Mouse (Mus musculus) neural tube, embryonic 10.5 days (tissue): Measurements from ENCODE around the gene Cyb5r2.
A peak's percentile ranks its signal among the peaks of the same experiment; 100 is the strongest.

Source experiments
- DNase-seq: peaks from one replicate; pipeline ENCODE4 v3.0.0-alpha.2; 2017; ENCODE audit warnings: low spot score; ENCODE audit errors: extremely low spot score

The Cyb5r2 gene

DNA sequence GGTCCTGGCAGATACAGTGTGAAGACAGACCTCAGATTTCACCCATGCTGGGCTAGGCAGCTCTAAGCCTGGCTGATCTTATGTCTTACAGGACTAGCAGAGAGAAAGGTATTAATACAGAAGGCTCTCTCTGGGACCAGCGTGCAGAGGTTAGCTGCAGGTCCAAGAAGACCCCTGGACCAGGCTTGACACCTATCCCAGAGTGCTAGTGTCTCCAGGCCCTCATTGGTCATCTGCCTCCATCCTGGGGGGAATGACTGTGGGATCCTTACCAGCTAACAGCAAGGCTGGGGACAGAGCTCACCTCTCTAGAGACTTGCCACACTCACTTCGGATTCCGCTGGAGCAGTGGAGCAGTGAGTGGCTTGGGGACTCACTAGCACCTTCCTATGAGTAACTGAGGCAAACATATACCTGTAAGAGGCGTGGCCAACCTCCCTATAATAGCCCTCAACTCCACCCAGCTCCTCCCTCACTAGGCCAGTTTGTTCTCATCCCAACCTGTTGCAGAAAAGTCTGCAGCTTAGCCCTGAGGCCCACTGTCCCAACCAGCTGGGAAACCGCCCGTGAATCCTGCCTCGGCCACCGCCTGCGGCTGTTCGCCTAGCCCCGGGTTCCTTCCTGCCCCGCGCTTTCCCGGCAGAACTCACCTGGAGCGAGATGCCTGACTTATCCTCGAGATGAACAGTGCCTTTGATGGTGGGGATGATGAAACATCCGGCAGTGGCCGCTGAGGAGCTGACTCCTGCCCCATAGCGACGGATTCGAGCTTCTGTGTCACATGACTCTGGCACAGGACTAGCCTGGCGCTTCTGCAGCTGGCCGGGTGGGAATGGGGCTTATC lies at the start of gene Cyb5r2:
TSS of gene Cyb5r2 (minus strand) at position 725 of the 844 bp plus-strand sequence.
- peak; percentile 47 for DNase-seq

DNA sequence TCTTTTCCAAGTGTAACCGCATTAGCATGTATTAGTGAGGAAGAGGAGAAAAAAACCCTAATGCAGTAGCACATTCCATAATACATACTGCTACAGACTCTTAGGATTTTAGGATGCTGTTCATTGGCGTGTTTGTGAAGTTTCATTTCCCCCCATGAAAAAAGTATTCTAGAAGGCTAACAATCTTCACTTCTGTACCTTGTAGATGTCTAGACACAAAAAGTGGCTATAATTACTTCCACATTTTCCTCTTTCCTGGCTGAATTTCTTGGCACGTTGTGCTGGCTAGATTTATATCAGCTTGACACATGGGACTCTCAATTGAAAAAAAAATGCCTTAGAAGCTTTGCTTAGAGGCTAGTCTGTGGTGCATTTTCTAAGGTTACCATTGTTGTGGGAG lies 44.3 kb upstream of the Cyb5r2 start:
- DNase-seq: no peak

DNA sequence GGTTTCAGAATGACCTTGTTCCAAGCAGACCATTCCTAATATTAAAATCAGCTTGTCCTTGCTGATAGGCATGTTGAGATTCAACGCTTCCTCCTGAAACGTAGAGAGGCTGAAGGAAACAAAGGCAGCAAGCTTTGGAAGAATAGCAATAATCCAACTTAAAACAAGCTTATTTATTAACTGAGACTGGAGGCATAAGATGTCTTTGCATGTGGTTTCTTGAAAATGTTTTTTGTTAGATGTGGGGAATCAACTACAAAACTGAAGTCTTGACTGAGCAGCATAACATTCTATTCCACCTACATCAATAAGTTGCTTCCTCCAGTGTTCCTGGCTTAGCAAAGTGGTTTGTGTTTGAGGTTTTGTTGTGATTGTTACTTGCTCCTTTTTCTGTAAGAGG lies 43.3 kb upstream of the Cyb5r2 start, which contains the start of gene Ovch2:
TSS of gene Ovch2 (minus strand) at position 101 of the 400 bp plus-strand sequence.
- no peak for DNase-seq

DNA sequence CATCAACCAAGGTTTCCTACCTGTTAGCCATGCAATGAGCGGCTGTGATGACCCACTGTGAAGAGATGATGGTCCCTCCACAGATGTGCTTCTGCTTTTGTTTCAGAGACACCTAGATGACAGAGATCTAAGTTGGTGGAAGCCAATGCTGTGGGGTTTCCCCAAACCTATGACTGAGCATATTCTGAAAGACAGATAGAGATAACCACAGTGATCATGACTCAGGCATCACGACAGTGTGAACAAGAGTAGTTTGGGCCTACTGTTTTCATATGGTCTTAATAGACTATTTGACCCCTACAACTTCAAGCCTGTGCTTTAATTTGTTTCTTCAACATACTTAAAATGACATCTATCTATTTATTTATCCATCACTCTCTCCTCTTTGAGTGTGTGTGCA lies 38.7 kb upstream of the Cyb5r2 start:
- DNase-seq: no peak

DNA sequence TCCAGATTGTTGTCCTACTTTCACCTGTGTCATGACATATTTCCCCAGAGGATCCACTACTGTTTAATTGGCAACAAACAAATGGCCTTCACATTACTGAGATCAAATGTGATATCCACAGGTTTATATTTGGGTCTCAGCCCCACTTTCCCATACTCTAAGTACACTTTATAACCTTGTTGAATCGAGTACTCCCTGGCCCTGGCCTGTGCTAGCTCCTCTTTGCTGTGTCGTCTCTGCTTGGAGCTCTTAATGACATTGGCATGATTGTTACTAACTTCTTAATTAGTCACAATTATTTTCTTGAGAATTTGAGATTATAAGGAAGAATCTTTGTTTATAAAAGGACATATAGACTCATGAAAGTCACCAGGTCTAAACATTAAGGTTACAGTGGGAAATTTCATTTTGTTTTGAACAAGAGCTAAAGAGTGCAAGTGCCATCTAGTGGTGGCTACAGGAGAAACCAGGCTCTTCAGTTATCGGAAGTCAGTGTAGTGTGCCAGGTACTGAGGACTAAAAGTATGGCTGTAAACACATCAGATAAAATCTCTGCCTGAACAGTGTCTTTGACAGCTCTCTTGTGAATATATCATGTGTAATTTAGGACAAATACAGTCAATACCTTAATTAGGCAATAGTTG lies 30.3 kb upstream of the Cyb5r2 start:
- no peak for DNase-seq

DNA sequence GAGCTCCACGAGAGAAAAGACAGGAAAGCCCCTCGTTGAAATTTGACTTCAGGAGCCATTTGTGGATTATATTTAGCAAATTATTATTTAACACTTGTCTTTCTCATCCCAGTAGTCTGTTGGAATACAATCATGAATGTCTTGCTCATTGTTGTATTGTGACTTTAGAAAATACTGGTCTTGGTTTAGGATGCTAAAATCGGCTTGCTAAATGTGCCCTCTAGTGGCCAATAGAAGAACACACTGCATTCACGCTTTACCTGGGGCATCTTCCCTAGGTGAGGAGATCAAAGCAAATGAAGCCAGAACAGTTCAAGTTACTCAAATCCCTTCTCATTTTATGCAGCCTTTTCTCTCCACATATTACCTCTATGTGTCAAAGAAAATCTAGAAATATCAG lies 21.8 kb upstream of the Cyb5r2 start:
- DNase-seq: no peak

DNA sequence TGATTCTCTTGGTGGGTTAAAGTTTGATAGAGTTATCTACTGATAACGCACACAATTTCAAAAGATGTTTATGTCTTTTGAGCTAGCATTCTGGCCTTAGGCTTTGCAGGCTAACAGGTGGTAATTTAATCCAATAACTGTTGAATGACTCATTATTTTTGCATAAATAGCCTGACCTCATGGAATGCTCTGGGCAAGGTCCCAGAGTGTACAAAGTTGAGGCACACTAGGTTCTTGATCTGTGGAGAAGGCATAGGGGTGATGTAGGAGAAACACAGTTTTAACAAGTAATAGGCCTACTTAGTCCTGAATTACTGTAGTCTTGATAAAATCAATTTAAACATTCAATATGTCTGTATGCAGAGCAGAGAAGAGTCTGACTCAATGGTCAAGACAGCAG lies 20.4 kb upstream of the Cyb5r2 start:
- no peak for DNase-seq

DNA sequence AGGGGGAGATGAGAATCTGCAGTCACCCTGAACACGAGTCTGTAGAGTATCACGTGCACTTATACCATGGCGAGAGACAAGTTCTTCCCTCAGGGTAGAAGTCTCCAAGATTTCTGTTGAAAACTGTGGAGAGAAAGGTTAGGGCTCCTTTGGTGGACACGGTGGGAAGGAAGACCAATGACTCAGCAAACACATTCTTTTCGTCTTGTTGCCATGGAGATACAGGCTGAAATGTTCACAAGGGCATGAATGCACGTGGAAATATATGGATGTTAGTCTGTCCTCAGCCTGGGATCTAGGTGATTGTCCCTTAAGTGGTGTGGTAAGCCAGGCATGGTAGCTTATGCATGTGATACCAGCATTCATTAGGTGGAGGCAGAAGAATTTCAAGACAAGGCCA lies 13.0 kb upstream of the Cyb5r2 start:
- DNase-seq: no peak

DNA sequence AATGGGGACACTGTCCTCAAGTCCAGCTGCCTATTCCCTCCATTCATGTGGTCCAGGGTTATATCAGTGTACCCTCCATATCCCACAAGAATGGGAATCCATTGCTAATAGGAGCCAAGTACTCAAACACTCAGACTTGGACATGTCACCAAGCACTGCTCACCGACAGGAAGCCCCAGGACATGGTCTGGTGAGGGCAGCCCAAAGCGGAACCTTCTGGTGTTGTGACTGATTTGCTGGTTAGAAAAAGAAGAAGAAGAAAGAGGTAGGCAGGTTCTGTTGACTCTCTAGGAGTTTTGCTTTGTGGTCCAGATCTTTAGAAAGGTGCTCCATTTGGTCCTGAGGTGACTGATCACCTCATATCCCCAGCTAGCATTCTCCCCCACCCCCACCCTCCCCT lies 1.1 kb downstream of the Cyb5r2 start:
- DNase-seq: no peak

DNA sequence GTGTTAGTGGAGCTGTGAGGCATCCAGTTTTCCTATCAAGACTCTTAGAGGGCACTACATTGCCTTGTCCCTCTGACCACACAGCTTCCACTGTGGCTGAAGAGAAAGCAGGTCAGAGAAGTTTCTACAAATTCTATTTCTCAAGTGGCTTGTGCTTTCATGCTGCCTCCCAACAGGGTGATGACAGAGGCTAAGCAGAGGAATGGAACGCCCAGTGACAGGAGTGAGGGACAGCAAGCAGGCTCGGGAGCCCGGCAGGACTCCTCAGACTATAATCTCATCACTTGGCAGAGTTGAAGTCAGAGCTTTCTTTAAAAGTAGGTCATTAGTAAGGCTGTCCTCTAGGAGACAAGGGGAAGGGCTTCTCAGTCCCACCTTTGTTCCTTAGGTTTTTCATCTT lies 1.9 kb downstream of the Cyb5r2 start:
- DNase-seq: no peak

DNA sequence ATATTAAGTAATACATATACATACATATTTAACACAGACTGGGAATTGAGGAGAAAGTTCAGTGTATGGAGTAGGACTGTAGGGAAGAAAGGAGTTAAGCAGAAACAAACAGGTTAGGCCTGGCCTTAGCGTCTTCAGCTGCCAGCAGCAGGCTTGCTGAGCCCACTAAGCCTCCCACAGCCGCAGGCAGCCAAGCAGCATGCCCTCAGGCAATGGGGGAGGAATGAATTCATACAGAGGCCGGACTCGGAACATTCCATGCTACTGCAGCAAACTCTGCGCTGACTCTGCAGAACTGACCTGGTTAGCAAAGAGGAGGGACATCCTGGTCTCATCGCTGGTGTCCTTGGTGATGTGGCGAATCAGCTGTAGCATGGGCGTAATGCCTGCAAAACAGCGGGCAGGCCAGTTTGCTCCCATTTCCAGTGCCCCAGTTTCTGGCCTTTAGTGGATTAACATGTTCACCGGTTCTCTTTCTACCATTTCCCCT lies 5.8 kb downstream of the Cyb5r2 start:
- no peak for DNase-seq

DNA sequence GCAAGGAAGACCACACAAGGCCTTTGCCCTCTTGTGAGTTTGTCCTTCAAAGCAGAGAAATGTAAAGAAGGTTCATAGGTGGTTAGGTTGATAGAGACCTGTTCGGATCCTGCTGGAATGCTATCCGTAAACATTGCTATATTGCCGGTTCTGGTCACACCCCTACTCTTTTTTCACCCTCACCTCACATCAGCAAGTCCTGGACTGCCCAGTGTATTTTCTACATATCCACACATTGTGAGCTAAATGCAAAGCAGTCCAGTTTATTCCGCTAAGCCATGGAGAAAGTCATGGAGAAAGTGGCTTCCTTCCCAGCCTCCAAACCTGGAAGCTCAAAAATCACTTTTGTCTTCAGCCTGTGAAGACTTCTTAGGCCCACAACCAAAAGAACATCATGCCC lies 8.1 kb downstream of the Cyb5r2 start:
- no peak for DNase-seq

DNA sequence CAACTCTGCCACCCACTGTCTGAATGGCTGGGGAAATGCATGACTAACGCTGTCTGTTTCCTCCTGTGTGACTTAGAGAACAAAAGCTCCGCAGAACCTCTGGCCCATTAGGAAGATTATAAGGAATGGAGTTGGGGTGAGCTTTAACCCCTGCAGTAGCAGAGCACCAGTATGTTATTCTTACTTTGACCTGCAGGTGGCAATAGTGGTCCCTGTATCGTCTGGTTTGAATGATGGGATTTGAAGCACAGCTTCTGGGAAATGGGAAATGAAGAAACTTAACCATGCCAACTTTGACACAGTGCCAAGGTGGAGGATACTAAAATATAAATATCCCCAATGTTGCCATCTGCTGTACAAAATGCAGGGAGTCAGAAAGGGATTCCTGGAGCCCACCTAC lies 8.6 kb downstream of the Cyb5r2 start:
- no peak for DNase-seq

DNA sequence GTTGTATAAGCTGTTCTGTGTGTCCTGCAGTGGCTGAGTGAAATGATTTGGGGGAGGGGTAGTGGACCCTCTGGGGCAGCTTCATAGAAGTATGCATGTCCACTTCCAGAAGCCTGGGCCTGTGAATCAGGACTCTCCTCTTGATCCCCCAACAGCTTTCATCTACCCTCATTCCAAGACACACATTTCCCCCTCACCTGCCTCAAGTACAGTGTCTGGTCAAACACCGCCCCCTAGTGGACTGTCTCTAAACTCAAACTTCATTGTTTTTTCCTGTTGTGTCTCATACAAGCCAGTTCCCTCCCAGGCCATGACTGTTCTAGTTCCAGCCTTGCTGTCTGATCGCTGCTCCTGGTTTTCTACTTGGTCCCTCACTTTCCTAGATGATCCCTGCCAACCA lies 9.9 kb downstream of the Cyb5r2 start:
- peak; percentile 68 for DNase-seq

DNA sequence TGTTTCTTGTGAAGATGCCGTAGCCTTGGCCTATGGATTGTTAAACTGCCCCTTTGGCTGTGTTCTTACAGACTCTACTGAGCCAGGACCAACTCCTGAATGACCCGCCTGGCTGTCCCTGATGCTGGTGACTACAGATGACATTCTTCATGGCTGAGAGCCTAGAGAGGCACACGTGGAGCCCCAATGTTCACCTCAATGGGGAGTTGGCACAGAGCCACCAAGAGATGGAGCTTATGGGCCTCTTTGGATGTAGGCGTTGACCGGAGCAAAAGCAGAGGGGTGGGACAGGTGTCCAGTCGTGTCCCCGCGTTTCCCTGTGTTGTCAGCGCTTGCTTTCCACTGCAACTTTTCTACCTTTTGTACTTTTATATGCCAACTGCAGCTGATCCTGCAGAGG lies 10.4 kb downstream of the Cyb5r2 start:
- no peak for DNase-seq

DNA sequence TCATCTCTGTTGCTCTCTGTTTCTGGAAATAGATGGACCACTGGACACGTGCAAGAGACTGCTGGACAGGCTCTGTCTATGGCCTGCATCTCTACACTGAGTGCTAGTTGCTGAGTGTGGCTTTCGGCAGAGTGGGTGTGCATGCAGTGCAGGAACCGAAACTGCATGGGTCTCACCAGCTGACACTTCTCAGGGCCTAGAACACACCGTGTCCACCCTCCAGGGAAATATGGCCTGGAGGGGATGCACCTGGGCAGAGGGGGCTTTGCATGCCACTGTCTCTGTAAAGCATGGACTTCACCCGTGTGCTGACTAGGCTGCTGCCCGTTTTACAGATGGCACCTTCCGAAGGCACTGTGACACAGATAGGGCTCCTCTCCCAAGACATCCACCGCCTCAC lies 11.8 kb downstream of the Cyb5r2 start:
- DNase-seq: no peak

DNA sequence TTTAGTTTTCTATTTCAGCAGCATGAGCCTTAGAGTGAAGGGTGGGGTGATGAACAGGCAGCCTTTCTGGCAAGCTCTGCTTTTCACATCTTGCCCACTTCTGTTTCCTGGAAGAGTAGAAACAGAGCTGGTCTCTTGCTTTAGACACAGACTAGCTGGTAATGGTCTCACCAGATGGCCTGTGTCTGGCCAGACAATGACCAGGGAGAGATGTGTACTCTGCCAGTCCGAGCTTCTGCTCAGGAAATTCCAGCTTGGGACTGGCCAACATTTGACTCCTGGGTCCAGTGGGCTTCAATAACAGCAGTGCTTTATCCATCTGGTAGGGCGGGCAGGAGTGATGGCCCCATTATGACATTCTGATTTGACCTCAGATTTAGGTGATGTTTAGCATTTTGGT lies 12.7 kb downstream of the Cyb5r2 start:
- DNase-seq: no peak

DNA sequence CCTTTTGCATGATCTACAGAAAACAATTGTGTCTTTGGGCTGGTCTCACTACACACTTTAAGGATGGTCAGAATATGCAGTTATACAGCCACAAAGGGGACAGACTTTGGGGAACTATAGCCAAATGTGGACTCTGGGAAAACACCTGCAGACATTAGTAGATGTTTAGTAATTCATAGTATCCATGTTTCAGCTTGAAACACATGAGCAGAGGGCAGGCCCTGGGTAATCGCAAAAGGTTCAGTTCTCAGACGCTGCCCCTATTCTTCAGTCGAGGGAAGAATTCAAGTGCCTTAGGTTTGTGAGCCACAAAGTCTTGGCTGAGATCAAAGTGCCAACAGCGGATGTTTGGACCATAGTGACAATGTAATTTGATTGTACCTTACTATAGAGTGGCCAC lies 13.4 kb downstream of the Cyb5r2 start:
- no peak for DNase-seq

DNA sequence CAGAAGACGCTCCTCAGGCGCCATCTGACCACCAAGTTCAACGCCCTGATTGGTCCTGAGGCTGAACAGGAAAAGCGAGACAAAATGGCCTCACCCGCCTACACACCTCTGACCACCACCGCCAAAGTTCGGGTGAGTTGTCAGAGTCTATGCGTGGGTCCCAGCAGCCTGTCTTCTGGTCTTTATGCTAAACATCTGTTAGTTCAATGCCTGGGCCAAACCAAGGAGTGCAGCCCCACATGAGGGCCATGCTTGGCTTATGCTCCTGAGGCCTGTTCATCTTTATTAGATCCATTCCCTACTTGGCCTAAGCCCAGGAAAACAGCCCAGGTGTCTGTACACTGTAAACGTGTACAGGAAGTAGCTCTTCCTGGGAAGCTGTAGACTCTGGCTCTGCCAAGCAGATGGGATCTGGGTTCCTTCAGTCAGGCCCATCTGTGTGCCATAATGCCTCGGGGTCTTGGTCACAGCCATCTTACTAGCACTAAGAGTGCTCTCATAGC lies 14.8 kb downstream of the Cyb5r2 start:
- DNase-seq: no peak

DNA sequence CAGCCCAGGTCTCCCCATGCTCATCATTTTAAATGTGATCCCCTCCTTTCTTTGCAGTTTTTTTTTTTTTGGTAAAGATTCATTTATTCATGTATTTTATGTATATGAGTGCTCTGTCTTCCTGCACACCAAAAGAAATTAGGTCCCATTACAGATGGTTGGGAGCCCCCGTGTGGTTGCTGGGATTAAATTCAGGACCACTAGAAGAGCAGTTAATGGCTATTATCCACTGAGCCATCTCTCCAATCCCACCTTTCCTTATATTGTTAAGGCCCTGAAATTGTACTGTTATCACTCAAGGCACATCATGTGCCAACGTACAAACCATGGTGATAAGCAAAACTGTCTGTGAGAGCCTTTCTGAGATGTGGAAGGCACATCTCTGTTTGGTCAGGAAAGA lies 19.1 kb downstream of the Cyb5r2 start:
- peak; percentile 31 for DNase-seq

DNA sequence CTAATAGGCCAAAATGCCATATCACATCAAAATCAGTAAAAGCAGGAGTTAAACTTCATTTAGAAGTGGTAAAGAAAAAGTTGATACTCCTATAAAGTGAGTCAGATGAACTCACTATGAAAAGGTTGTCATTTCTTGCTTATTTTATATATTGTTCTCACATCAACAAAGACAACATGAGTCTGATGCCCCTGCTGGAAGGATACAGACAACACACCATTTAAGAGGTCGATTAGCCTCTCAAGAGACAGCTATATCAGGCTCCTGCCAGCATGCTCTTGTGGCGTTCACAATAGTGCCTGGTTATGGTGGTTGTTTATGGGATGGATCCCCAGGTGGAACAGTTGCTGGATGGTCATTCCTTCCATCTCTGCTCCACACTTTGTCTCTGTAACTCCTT lies 24.7 kb downstream of the Cyb5r2 start:
- no peak for DNase-seq

DNA sequence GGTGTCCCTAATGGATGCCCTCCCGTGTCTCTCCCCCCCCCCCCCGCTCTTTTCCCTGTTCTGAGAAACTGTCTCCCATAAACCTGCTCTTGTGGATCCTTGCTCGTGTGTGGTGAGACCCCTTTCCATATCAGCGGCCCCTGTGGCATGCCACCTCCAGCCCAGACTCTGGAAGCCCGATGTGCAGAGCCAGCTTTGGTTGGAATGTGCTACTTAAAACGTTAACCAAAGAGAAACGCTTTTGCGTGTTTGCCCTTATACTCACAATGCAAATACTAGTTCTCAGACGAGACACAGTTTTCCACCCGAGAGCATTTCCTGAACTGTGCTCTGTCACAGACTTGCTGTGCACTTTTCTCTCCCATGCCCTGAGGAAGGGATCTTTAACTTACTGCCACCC lies 27.2 kb downstream of the Cyb5r2 start:
- DNase-seq: no peak

DNA sequence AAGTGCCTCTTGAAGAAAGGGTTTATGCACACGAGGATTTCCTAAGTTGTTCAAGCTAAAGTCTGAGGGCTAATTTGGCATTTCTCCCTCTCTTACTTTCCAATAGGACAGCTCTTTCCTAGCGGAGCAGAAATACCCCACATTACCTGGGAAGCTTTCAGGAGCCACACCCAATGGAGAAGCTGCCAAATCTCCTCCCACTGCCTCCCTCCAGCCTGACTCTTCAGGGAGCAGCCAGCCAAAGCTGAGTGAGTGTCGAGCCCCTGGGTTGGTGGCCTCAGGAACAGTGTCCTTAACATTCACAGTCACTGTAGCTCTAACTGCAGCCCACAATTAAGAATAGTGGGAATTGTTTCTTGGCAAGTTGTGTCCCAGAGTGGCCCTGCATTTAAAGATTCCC lies 30.3 kb downstream of the Cyb5r2 start:
- no peak for DNase-seq
